Mouse (Mus musculus) heart, postnatal 0 days (tissue): ENCODE results near the gene 9230104L09Rik. TPM values are rescaled to one million over a fixed set of nuclear protein-coding genes. Genes with fewer than 3 reads are reported as not detected.
A peak's percentile ranks its signal among the peaks of the same experiment; 100 is the strongest.

Experiments
- ATAC-seq: fragments of 200-750 bp; cut with Nextera tagmentation; 2 replicates; pipeline ENCODE4 v1.8.0; 2017; ENCODE audit warnings: low read depth, moderate number of reproducible peaks, moderate library complexity; ENCODE audit not compliant: insufficient read depth
- DNase-seq: peaks from one replicate; pipeline ENCODE4 v3.0.0-alpha.2; 2016; ENCODE audit warnings: low spot score
- H3K27ac ChIP-seq: fragments of 300-500 bp; sonication (generic); 2 replicates; pipeline ENCODE4 v1.5.1; 2014; ENCODE audit warnings: low read depth, mild to moderate bottlenecking
- H3K27me3 ChIP-seq: fragments of 300-500 bp; sonication (generic); 2 replicates; pipeline ENCODE4 v1.6.1; 2014; ENCODE audit warnings: low read length, mixed read lengths; ENCODE audit not compliant: control insufficient read depth, insufficient read depth
- H3K36me3 ChIP-seq: fragments of 300-500 bp; sonication (generic); replicated peaks from 2 replicates; pipeline ENCODE4 v1.6.1; 2014; ENCODE audit warnings: low read length, mixed read lengths; ENCODE audit not compliant: control insufficient read depth, insufficient read depth
- H3K4me1 ChIP-seq: fragments of 300-500 bp; sonication (generic); 2 replicates; pipeline ENCODE4 v1.6.1; 2014; ENCODE audit warnings: antibody characterized with exemption; ENCODE audit not compliant: control insufficient read depth, insufficient read depth
- H3K4me2 ChIP-seq: fragments of 300-500 bp; sonication (generic); 2 replicates; pipeline ENCODE4 v1.6.1; 2014; ENCODE audit warnings: low read depth, mild to moderate bottlenecking, low read length, moderate library complexity
- H3K4me3 ChIP-seq: fragments of 300-500 bp; sonication (generic); 2 replicates; pipeline ENCODE4 v1.5.1; 2014; ENCODE audit warnings: low read depth, low read length
- H3K9ac ChIP-seq: fragments of 300-500 bp; sonication (generic); replicated peaks from 2 replicates; pipeline ENCODE4 v1.6.1; 2014; ENCODE audit warnings: low read depth, low read length, mixed read lengths
- H3K9me3 ChIP-seq: fragments of 300-500 bp; sonication (generic); replicated peaks from 2 replicates; pipeline ENCODE4 v1.6.1; 2016; ENCODE audit warnings: low read length; ENCODE audit not compliant: control insufficient read depth
- CTCF ChIP-seq: IDR thresholded peaks from 2 replicates; pipeline ENCODE4 v1.5.1; 2016; ENCODE audit warnings: antibody characterized with exemption, control low read depth, low read depth
- EP300 ChIP-seq: IDR thresholded peaks from 2 replicates; pipeline ENCODE4 v1.6.1; 2016; ENCODE audit warnings: antibody characterized with exemption, low read depth
- WGBS: fragments of 180-500 bp; shearing (Covaris S2); extraction: QIAGEN DNeasy Blood & Tissue Kit; methylation state at CpG from one replicate; pipeline ENCODE4 v1.1.7; 2014; 5-methylcytosine and 5-hydroxymethylcytosine counted together
- polyA plus RNA-seq: library from polyadenylated mRNA; unstranded; fragments of >200 nt; fragmentation: Nextera tagmentation; extraction: Ambion mirVana; gene quantifications from 2 replicates; pipeline ENCODE4 v1.2.1, GENCODE M21; 2015
- total RNA-seq: library from RNA; depleted of rRNA; stranded (reverse); fragments of >200 nt; gene quantifications from 2 replicates; pipeline ENCODE4 v1.2.3, GENCODE M21; 2014; ENCODE audit warnings: low replicate concordance

The 9230104L09Rik gene
- total and polyA plus RNA-seq, 2 experiments from 2014 or later = 0.98 TPM; not detected in 1

GRCm38 (mm10) chr2:148856630-148857400, 8.0 kb downstream of the 9230104L09Rik start:
- H3K27me3 ChIP-seq = no peaks in the 10 kb centered on the region
- peak; percentile 21 for DNase-seq
- peak overlapping the region; percentile 38 for H3K4me2 ChIP-seq
- H3K9ac ChIP-seq = no peak overlapping the region
- H3K9me3 ChIP-seq = no peaks in the 10 kb centered on the region
- H3K4me3 ChIP-seq = peak overlapping the region; percentile 8
- TF ChIP-seq EP300 (no peak), CTCF (no peak)
- H3K27ac ChIP-seq = peak overlapping the region; percentile 76
- H3K4me1 ChIP-seq = peaks cover 17% of the 10 kb centered on the region
- no peaks in the 10 kb centered on the region for H3K36me3 ChIP-seq
- peak; percentile 57 for ATAC-seq
- 18% methylated on average over 8 of the region's 8 CpGs for WGBS

GRCm38 (mm10) chr2:148851116-148851906, 13.5 kb downstream of the 9230104L09Rik start:
- H3K9me3 ChIP-seq = no peaks in the 10 kb centered on the region
- H3K4me1 ChIP-seq = peaks cover under 1% of the 10 kb centered on the region; the same call in 1 of the 2 replicates
- TF ChIP-seq CTCF = peak; percentile 92
- TF ChIP-seq EP300 = no peak
- no peaks in the 10 kb centered on the region for H3K36me3 ChIP-seq
- peak; percentile 67 for ATAC-seq
- peak; percentile 79 for DNase-seq
- H3K9ac ChIP-seq = no peak overlapping the region
- no peaks in the 10 kb centered on the region for H3K27me3 ChIP-seq
- H3K4me2 ChIP-seq = no peak overlapping the region
- H3K27ac ChIP-seq = no peak overlapping the region
- 37% methylated on average over 8 of the region's 8 CpGs for WGBS
- H3K4me3 ChIP-seq = no peak overlapping the region

GRCm38 (mm10) chr2:148839224-148839623, 25.6 kb downstream of the 9230104L09Rik start:
- Histone ChIP-seq H3K36me3 (no peaks in the 10 kb centered on the region), H3K4me3 (no peak overlapping the region), H3K27me3 (no peaks in the 10 kb centered on the region), H3K4me1 (no peaks in the 10 kb centered on the region), H3K4me2 (no peak overlapping the region), H3K9ac (no peak overlapping the region), H3K27ac (no peak overlapping the region), H3K9me3 (no peaks in the 10 kb centered on the region)
- ATAC-seq (no peak), DNase-seq (no peak)
- TF ChIP-seq EP300 (no peak), CTCF (no peak)
- 38% methylated on average over 2 of the region's 2 CpGs for WGBS

- Histone ChIP-seq H3K4me1 (no peaks in the 10 kb centered on the region), H3K4me2 (no peak overlapping the region), H3K9ac (no peak overlapping the region), H3K9me3 (no peaks in the 10 kb centered on the region), H3K36me3 (no peaks in the 10 kb centered on the region), H3K4me3 (no peak overlapping the region), H3K27me3 (no peaks in the 10 kb centered on the region), H3K27ac (no peak overlapping the region)
- no peak for TF ChIP-seq CTCF
- no peak for TF ChIP-seq EP300
- 78% methylated on average over 5 of the region's 5 CpGs for WGBS
- no peak for ATAC-seq
- no peak for DNase-seq
Observed at GRCm38 (mm10) chr2:148838075-148838777, 26.6 kb downstream of the 9230104L09Rik start.

- H3K4me3 ChIP-seq = no peak within 1 kb of the TSS
- TF ChIP-seq CTCF (no peak), EP300 (no peak)
- H3K36me3 ChIP-seq = no peaks in the 10 kb centered on the region
- H3K9ac ChIP-seq = no peak within 1 kb of the TSS
- H3K9me3 ChIP-seq = no peaks in the 10 kb centered on the region
- ATAC-seq = no peak
- H3K4me2 ChIP-seq = no peak within 1 kb of the TSS
- no peak within 1 kb of the TSS for H3K27ac ChIP-seq
- WGBS = 54% methylated on average over 4 of the region's 4 CpGs
- no peak for DNase-seq
- no peaks in the 10 kb centered on the region for H3K4me1 ChIP-seq
- no peaks in the 10 kb centered on the region for H3K27me3 ChIP-seq
Observed at GRCm38 (mm10) chr2:148834912-148835311, 29.9 kb downstream of the 9230104L09Rik start, which contains the start of gene Cst9. Cst9 (plus strand) TSS chr2:148835147.
